Mouse (Mus musculus) intestine, postnatal 0 days (tissue): ENCODE measurements around the gene Phactr2. TPM values are rescaled to one million over a fixed set of nuclear protein-coding genes. Genes with fewer than 3 reads are reported as not detected.

Source experiments
- ATAC-seq: fragments of 200-750 bp; cut with Nextera tagmentation; 2 replicates; pipeline ENCODE4 v1.8.0; 2017; ENCODE audit warnings: mild to moderate bottlenecking, moderate TSS enrichment, moderate library complexity
- H3K27ac ChIP-seq: fragments of 300-500 bp; sonication (generic); 2 replicates; pipeline ENCODE4 v1.5.1; 2014; ENCODE audit warnings: mild to moderate bottlenecking, low read depth, low read length, moderate library complexity
- H3K27me3 ChIP-seq: fragments of 300-500 bp; sonication (generic); replicated peaks from 2 replicates; pipeline ENCODE4 v1.6.1; 2014; ENCODE audit warnings: low read length, mixed read lengths; ENCODE audit not compliant: control insufficient read depth, insufficient read depth
- H3K36me3 ChIP-seq: fragments of 300-500 bp; sonication (generic); 2 replicates; pipeline ENCODE4 v1.6.1; 2014; ENCODE audit warnings: mild to moderate bottlenecking, moderate library complexity; ENCODE audit not compliant: control insufficient read depth, insufficient read depth
- H3K4me1 ChIP-seq: fragments of 300-500 bp; sonication (generic); replicated peaks from 2 replicates; pipeline ENCODE4 v1.6.1; 2014; ENCODE audit warnings: antibody characterized with exemption, low read length, mixed read lengths; ENCODE audit not compliant: control insufficient read depth, insufficient read depth
- H3K4me2 ChIP-seq: fragments of 300-500 bp; sonication (generic); replicated peaks from 2 replicates; pipeline ENCODE4 v1.6.1; 2014; ENCODE audit warnings: low read depth, mild to moderate bottlenecking, moderate library complexity
- H3K4me3 ChIP-seq: fragments of 300-500 bp; sonication (generic); 2 replicates; pipeline ENCODE4 v1.5.1; 2014; ENCODE audit warnings: low read depth, low read length
- H3K9ac ChIP-seq: fragments of 300-500 bp; sonication (generic); 2 replicates; pipeline ENCODE4 v1.6.1; 2014; ENCODE audit warnings: mild to moderate bottlenecking, low read depth, low read length
- H3K9me3 ChIP-seq: fragments of 300-500 bp; sonication (generic); 2 replicates; pipeline ENCODE4 v1.6.1; 2016; ENCODE audit warnings: mixed run types; ENCODE audit not compliant: control insufficient read depth
- CTCF ChIP-seq: sonication (generic); IDR thresholded peaks from 2 replicates; pipeline ENCODE4 v1.5.1; 2016; ENCODE audit warnings: low read depth, mild to moderate bottlenecking, control low read depth, antibody characterized with exemption, moderate library complexity
- WGBS: fragments of 180-500 bp; shearing (Covaris S2); extraction: QIAGEN DNeasy Blood & Tissue Kit; methylation state at CpG from one replicate; pipeline ENCODE4 v1.1.7; 2014; 5-methylcytosine and 5-hydroxymethylcytosine counted together
- polyA plus RNA-seq: library from polyadenylated mRNA; unstranded; fragments of >200 nt; fragmentation: Nextera tagmentation; extraction: Ambion mirVana; gene quantifications from 2 replicates; pipeline ENCODE4 v1.2.1, GENCODE M21; 2015

Gene Phactr2
- polyA plus RNA-seq, 1 experiment from 2014 or later, result 12.3 TPM

DNA sequence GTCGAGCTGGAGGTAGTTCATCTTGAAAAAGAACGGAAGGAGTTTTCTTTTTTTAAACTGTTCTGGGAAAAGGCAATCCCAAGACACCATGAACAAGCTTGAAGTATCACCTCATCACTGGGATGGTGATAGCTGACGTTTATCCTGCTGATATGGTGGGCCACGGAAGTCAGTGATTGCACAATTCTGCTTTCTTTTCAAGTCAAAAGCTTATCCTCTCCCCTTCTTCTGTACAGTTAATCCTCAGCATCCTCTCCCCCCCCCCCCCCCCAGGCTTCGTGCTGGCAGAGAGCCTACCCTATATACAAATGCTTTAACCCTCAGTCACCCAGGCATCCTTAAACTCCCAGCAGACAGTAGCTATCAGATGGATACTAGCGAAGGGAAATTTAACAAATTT is 228.5 kb downstream of the Phactr2 start:
- H3K27ac ChIP-seq, result no peak overlapping the region
- TF ChIP-seq CTCF, result no peak

GRCm38 (mm10) chr10:13244192-13244591 is 230.0 kb downstream of the Phactr2 start:
- no peak for ATAC-seq
- H3K9ac ChIP-seq, result no peak overlapping the region
- H3K36me3 ChIP-seq, result peaks cover 8% of the 10 kb centered on the region; the same call in 1 of the 2 replicates
- H3K9me3 ChIP-seq, result no peaks in the 10 kb centered on the region
- H3K4me2 ChIP-seq, result no peak overlapping the region
- H3K4me3 ChIP-seq, result no peak overlapping the region
- no peaks in the 10 kb centered on the region for H3K27me3 ChIP-seq
- no peak overlapping the region for H3K27ac ChIP-seq
- TF ChIP-seq CTCF, result no peak
- 0 out of 2 replicates have a peak, but pooled peaks cover 8% of the 10 kb centered on the region for H3K4me1 ChIP-seq
- 65% methylated on average over 3 of the region's 3 CpGs for WGBS

More for the DNA sequence above, 228.5 kb downstream of the Phactr2 start:
- no peaks in the 10 kb centered on the region for H3K4me1 ChIP-seq
- no peaks in the 10 kb centered on the region for H3K9me3 ChIP-seq
- ATAC-seq, result no peak
- peaks cover 8% of the 10 kb centered on the region; the same call in 1 of the 2 replicates for H3K36me3 ChIP-seq
- no peak overlapping the region for H3K9ac ChIP-seq
- no peak overlapping the region for H3K4me3 ChIP-seq
- no peaks in the 10 kb centered on the region for H3K27me3 ChIP-seq
- WGBS, result 51% methylated on average over 6 of the region's 6 CpGs
- no peak overlapping the region for H3K4me2 ChIP-seq

DNA sequence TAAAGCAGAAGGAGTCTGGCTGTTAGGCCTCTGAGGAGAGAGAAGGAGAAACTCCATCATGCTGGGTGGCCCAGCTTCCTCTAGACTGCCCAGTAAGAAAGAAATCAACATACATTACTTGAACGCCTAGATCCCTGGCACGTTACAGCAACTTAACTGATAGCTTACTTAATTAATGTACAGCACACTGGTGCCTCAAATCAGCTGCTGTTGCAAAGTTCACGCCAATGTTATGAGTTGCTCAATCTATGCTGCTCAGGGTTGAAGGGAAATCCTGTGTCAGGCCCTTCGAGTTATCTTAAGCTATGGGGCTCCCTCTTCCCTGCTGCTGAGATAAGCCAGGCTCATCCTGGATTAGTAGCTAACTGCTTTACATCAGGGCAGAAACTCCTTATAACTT is 233.8 kb downstream of the Phactr2 start:
- no peaks in the 10 kb centered on the region for H3K9me3 ChIP-seq
- peak; percentile 92 for ATAC-seq

GRCm38 (mm10) chr10:13238188-13238587 is 236.0 kb downstream of the Phactr2 start:
- Histone ChIP-seq H3K9me3 (no peaks in the 10 kb centered on the region), H3K27ac (no peak overlapping the region), H3K4me3 (no peak overlapping the region), H3K4me1 (peaks cover 20% of the 10 kb centered on the region; the same call in 1 of the 2 replicates), H3K9ac (no peak overlapping the region), H3K27me3 (no peaks in the 10 kb centered on the region), H3K36me3 (no peaks in the 10 kb centered on the region; the same call in 1 of the 2 replicates), H3K4me2 (no peak overlapping the region)
- no peak for TF ChIP-seq CTCF
- ATAC-seq, result no peak
- WGBS, result 48% methylated on average over 4 of the region's 4 CpGs

More for the DNA sequence above, 233.8 kb downstream of the Phactr2 start:
- peak; percentile 12; the same call in 1 of the 2 replicates for TF ChIP-seq CTCF
- Histone ChIP-seq H3K36me3 (no peaks in the 10 kb centered on the region), H3K4me2 (no peak overlapping the region), H3K27ac (no peak overlapping the region), H3K9ac (no peak overlapping the region), H3K4me3 (no peak overlapping the region), H3K27me3 (no peaks in the 10 kb centered on the region), H3K4me1 (peaks cover 20% of the 10 kb centered on the region; the same call in 1 of the 2 replicates)
- 10% methylated on average over 4 of the region's 4 CpGs for WGBS

- H3K27ac ChIP-seq, result no peak overlapping the region
- WGBS, result 90% methylated on average over 5 of the region's 5 CpGs
- no peak overlapping the region for H3K4me2 ChIP-seq
- H3K4me3 ChIP-seq, result no peak overlapping the region
- peaks cover 20% of the 10 kb centered on the region; the same call in 1 of the 2 replicates for H3K4me1 ChIP-seq
- no peak for TF ChIP-seq CTCF
- H3K36me3 ChIP-seq, result no peaks in the 10 kb centered on the region; the same call in 1 of the 2 replicates
- ATAC-seq, result no peak
- no peak overlapping the region for H3K9ac ChIP-seq
- H3K9me3 ChIP-seq, result no peaks in the 10 kb centered on the region
- no peaks in the 10 kb centered on the region for H3K27me3 ChIP-seq
Measured at GRCm38 (mm10) chr10:13236866-13237265, 237.3 kb downstream of the Phactr2 start.

GRCm38 (mm10) chr10:13234503-13234902 is 239.7 kb downstream of the Phactr2 start:
- no peak for TF ChIP-seq CTCF
- no peak overlapping the region for H3K27ac ChIP-seq
- H3K36me3 ChIP-seq, result no peaks in the 10 kb centered on the region; the same call in 1 of the 2 replicates
- 58% methylated on average over 3 of the region's 3 CpGs for WGBS
- no peaks in the 10 kb centered on the region for H3K9me3 ChIP-seq
- ATAC-seq, result no peak
- H3K9ac ChIP-seq, result no peak overlapping the region
- H3K4me1 ChIP-seq, result peaks cover 13% of the 10 kb centered on the region; the same call in 1 of the 2 replicates
- H3K27me3 ChIP-seq, result no peaks in the 10 kb centered on the region
- no peak overlapping the region for H3K4me3 ChIP-seq
- H3K4me2 ChIP-seq, result no peak overlapping the region
